Mouse (Mus musculus) midbrain, postnatal 0 days (tissue): Measurements from ENCODE around the gene Ppp1r35. TPM values are rescaled to one million over a fixed set of nuclear protein-coding genes. Genes with fewer than 3 reads are reported as not detected.
A peak's percentile ranks its signal among the peaks of the same experiment; 100 is the strongest.

Source experiments
- ATAC-seq: fragments of 200-750 bp; cut with Nextera tagmentation; 2 replicates; pipeline ENCODE4 v1.8.0; 2017; ENCODE audit warnings: moderate number of reproducible peaks, mild to moderate bottlenecking, moderate TSS enrichment, moderate library complexity; ENCODE audit not compliant: low FRiP score
- DNase-seq: peaks from one replicate; pipeline ENCODE4 v3.0.0-alpha.2; 2015; ENCODE audit warnings: low spot score
- H3K27ac ChIP-seq: fragments of 300-500 bp; sonication (generic); 2 replicates; pipeline ENCODE4 v1.5.1; 2014; ENCODE audit warnings: low read depth, mild to moderate bottlenecking, low read length, mixed read lengths
- H3K27me3 ChIP-seq: fragments of 300-500 bp; sonication (generic); 2 replicates; pipeline ENCODE4 v1.6.1; 2014; ENCODE audit warnings: low read length, control low read depth, mixed read lengths; ENCODE audit not compliant: insufficient read depth
- H3K36me3 ChIP-seq: fragments of 300-500 bp; sonication (generic); 2 replicates; pipeline ENCODE4 v1.6.1; 2014; ENCODE audit warnings: low read length, control low read depth, mixed read lengths; ENCODE audit not compliant: insufficient read depth
- H3K4me1 ChIP-seq: fragments of 300-500 bp; sonication (generic); 2 replicates; pipeline ENCODE4 v1.6.1; 2014; ENCODE audit warnings: mild to moderate bottlenecking, control low read depth, antibody characterized with exemption, low read length, mixed read lengths; ENCODE audit not compliant: insufficient read depth
- H3K4me2 ChIP-seq: fragments of 300-500 bp; sonication (generic); 2 replicates; pipeline ENCODE4 v1.6.1; 2014; ENCODE audit warnings: low read depth, mild to moderate bottlenecking, low read length, mixed read lengths; ENCODE audit not compliant: poor library complexity, severe bottlenecking
- H3K4me3 ChIP-seq: fragments of 300-500 bp; sonication (generic); 2 replicates; pipeline ENCODE4 v1.5.1; 2014; ENCODE audit warnings: low read depth, mild to moderate bottlenecking, low read length, moderate library complexity
- H3K9ac ChIP-seq: fragments of 300-500 bp; sonication (generic); replicated peaks from 2 replicates; pipeline ENCODE4 v1.6.1; 2014; ENCODE audit warnings: mild to moderate bottlenecking, low read length, moderate library complexity, mixed read lengths; ENCODE audit not compliant: poor library complexity, severe bottlenecking
- H3K9me3 ChIP-seq: fragments of 300-500 bp; sonication (generic); 2 replicates; pipeline ENCODE4 v1.6.1; 2016; ENCODE audit warnings: low read length, control low read depth
- CTCF ChIP-seq: IDR thresholded peaks from 2 replicates; pipeline ENCODE4 v1.5.1; 2016; ENCODE audit warnings: antibody characterized with exemption, mild to moderate bottlenecking
- WGBS: fragments of 180-500 bp; shearing (Covaris S2); extraction: QIAGEN DNeasy Blood & Tissue Kit; methylation state at CpG from one replicate; pipeline ENCODE4 v1.1.7; 2014; 5-methylcytosine and 5-hydroxymethylcytosine counted together
- polyA plus RNA-seq: library from polyadenylated mRNA; unstranded; fragments of >200 nt; fragmentation: Nextera tagmentation; extraction: Ambion mirVana; gene quantifications from 2 replicates; pipeline ENCODE4 v1.2.1, GENCODE M21; 2015
- total RNA-seq: library from RNA; depleted of rRNA; stranded (reverse); fragments of >200 nt; gene quantifications from 2 replicates; pipeline ENCODE4 v1.2.3, GENCODE M21; 2014

Ppp1r35 gene
- total and polyA plus RNA-seq, 2 experiments from 2014 or later: 38.8 to 42.1 TPM

GRCm38 (mm10) chr5:137808316-137808715, 29.7 kb downstream of the Ppp1r35 start:
- Histone ChIP-seq H3K36me3 (no peaks in the 10 kb centered on the region; the same call in 1 of the 2 replicates), H3K4me2 (no peak overlapping the region), H3K9me3 (no peaks in the 10 kb centered on the region), H3K4me1 (no peaks in the 10 kb centered on the region), H3K27ac (no peak overlapping the region), H3K4me3 (no peak overlapping the region), H3K27me3 (no peaks in the 10 kb centered on the region), H3K9ac (no peak overlapping the region)
- WGBS: 82% methylated on average over 5 of the region's 5 CpGs
- no peak for ATAC-seq
- no peak for TF ChIP-seq CTCF
- DNase-seq: no peak

GRCm38 (mm10) chr5:137817466-137818222, 39.0 kb downstream of the Ppp1r35 start:
- Histone ChIP-seq H3K9ac (no peak overlapping the region), H3K4me2 (no peak overlapping the region), H3K27me3 (no peaks in the 10 kb centered on the region), H3K4me1 (no peaks in the 10 kb centered on the region), H3K27ac (no peak overlapping the region), H3K4me3 (no peak overlapping the region), H3K9me3 (no peaks in the 10 kb centered on the region), H3K36me3 (no peaks in the 10 kb centered on the region)
- no peak for DNase-seq
- TF ChIP-seq CTCF: no peak
- 73% methylated on average over 4 of the region's 4 CpGs for WGBS
- no peak for ATAC-seq

- no peaks in the 10 kb centered on the region for H3K36me3 ChIP-seq
- H3K4me3 ChIP-seq: no peak overlapping the region
- no peaks in the 10 kb centered on the region for H3K4me1 ChIP-seq
- no peaks in the 10 kb centered on the region for H3K27me3 ChIP-seq
- no peak overlapping the region for H3K9ac ChIP-seq
- H3K4me2 ChIP-seq: no peak overlapping the region
- ATAC-seq (no peak), DNase-seq (no peak)
- H3K9me3 ChIP-seq: no peaks in the 10 kb centered on the region
- WGBS: 70% methylated on average over 4 of the region's 4 CpGs
- H3K27ac ChIP-seq: no peak overlapping the region
- TF ChIP-seq CTCF: no peak
These were observed 43.5 kb downstream of the Ppp1r35 start for GRCm38 (mm10) chr5:137822126-137822525.

- ATAC-seq: no peak
- Histone ChIP-seq H3K4me3 (no peak overlapping the region), H3K4me2 (no peak overlapping the region), H3K9ac (no peak overlapping the region), H3K36me3 (no peaks in the 10 kb centered on the region), H3K27me3 (no peaks in the 10 kb centered on the region), H3K9me3 (no peaks in the 10 kb centered on the region), H3K27ac (no peak overlapping the region), H3K4me1 (no peaks in the 10 kb centered on the region)
- TF ChIP-seq CTCF: no peak
- DNase-seq: peak; percentile 3
- WGBS: 90% methylated on average over 1 of the region's 1 CpGs
These were observed 44.0 kb downstream of the Ppp1r35 start for GRCm38 (mm10) chr5:137822602-137823001.

GRCm38 (mm10) chr5:137823455-137824045, 44.9 kb downstream of the Ppp1r35 start:
- 91% methylated on average over 6 of the region's 6 CpGs for WGBS
- Histone ChIP-seq H3K27ac (no peak overlapping the region), H3K9me3 (no peaks in the 10 kb centered on the region), H3K27me3 (no peaks in the 10 kb centered on the region), H3K4me2 (no peak overlapping the region), H3K4me1 (no peaks in the 10 kb centered on the region), H3K36me3 (no peaks in the 10 kb centered on the region), H3K9ac (no peak overlapping the region), H3K4me3 (no peak overlapping the region)
- ATAC-seq (no peak), DNase-seq (no peak)
- TF ChIP-seq CTCF: no peak

GRCm38 (mm10) chr5:137825030-137825429, 46.4 kb downstream of the Ppp1r35 start:
- DNase-seq (no peak), ATAC-seq (no peak)
- no peak overlapping the region for H3K4me2 ChIP-seq
- H3K4me1 ChIP-seq: no peaks in the 10 kb centered on the region
- H3K36me3 ChIP-seq: no peaks in the 10 kb centered on the region
- H3K27ac ChIP-seq: no peak overlapping the region
- H3K9ac ChIP-seq: no peak overlapping the region
- H3K4me3 ChIP-seq: no peak overlapping the region
- 89% methylated on average over 3 of the region's 3 CpGs for WGBS
- H3K9me3 ChIP-seq: no peaks in the 10 kb centered on the region
- TF ChIP-seq CTCF: no peak
- H3K27me3 ChIP-seq: no peaks in the 10 kb centered on the region
